Mouse (Mus musculus): ENCODE data around the gene Adcy2. TPM values are rescaled to one million over a fixed set of nuclear protein-coding genes. Genes with fewer than 3 reads are reported as not detected.
A peak's percentile ranks its signal among the peaks of the same experiment; 100 is the strongest.

Gene Adcy2
- polyA plus RNA-seq, 1 experiment from 2014 or later, result 6.7 TPM

DNA sequence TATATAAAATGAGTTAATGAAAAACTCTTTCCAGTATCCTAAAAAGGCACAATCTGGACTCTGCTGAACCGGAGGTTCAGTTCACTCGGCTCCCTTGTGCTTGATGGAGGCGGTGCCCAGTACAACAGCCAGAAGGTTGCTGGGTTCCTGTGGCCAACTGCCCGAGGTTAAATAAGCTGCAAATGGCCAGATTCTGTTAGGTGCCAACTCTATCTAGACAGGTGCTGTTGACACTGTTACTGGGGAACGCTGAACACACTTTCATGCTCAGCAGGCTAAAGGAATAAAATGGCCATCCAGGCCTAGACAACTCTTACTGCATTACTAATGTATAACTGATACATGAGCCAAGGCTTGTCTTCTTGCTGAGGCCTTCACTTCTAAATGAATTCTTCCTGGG is 7.6 kb upstream of the Adcy2 start:
- H3K36me3 ChIP-seq (ENCODE audit: control insufficient read depth, insufficient read depth, low read length), result no peaks in the 10 kb centered on the region
- 79% methylated on average over 5 of the region's 5 CpGs for WGBS
- H3K27me3 ChIP-seq (ENCODE audit: control insufficient read depth, insufficient read depth, low read length), result no peaks in the 10 kb centered on the region
- DNase-seq, result no peak
- H3K4me1 ChIP-seq (ENCODE audit: control insufficient read depth, insufficient read depth, low read length), result no peaks in the 10 kb centered on the region
- H3K9me3 ChIP-seq (ENCODE audit: control insufficient read depth, low read length), result no peaks in the 10 kb centered on the region
- H3K4me2 ChIP-seq (ENCODE audit: low read length), result no peak overlapping the region
- H3K27ac ChIP-seq (replicated peaks; ENCODE audit: low read depth, low read length), result no peak overlapping the region
- no peak for ATAC-seq (ENCODE audit: low FRiP score, low TSS enrichment)
- no peak overlapping the region for H3K9ac ChIP-seq (replicated peaks; ENCODE audit: low read length)
- no peak overlapping the region for H3K4me3 ChIP-seq (replicated peaks; ENCODE audit: low read depth, low read length)

GRCm38 (mm10) chr13:69006091-69006490 is 6.8 kb upstream of the Adcy2 start:
- Histone ChIP-seq H3K9ac (replicated peaks; ENCODE audit: low read length) (no peak overlapping the region), H3K4me2 (ENCODE audit: low read length) (no peak overlapping the region), H3K27me3 (ENCODE audit: control insufficient read depth, insufficient read depth, low read length) (no peaks in the 10 kb centered on the region), H3K4me1 (ENCODE audit: control insufficient read depth, insufficient read depth, low read length) (no peaks in the 10 kb centered on the region), H3K27ac (replicated peaks; ENCODE audit: low read depth, low read length) (no peak overlapping the region), H3K36me3 (ENCODE audit: control insufficient read depth, insufficient read depth, low read length) (no peaks in the 10 kb centered on the region), H3K4me3 (replicated peaks; ENCODE audit: low read depth, low read length) (no peak overlapping the region), H3K9me3 (ENCODE audit: control insufficient read depth, low read length) (no peaks in the 10 kb centered on the region)
- DNase-seq, result no peak
- no peak for ATAC-seq (ENCODE audit: low FRiP score, low TSS enrichment)
- WGBS, result 88% methylated on average over 4 of the region's 4 CpGs

GRCm38 (mm10) chr13:69004406-69004805 is 5.1 kb upstream of the Adcy2 start:
- H3K9me3 ChIP-seq (ENCODE audit: control insufficient read depth, low read length), result no peaks in the 10 kb centered on the region
- H3K36me3 ChIP-seq (ENCODE audit: control insufficient read depth, insufficient read depth, low read length), result no peaks in the 10 kb centered on the region
- DNase-seq (no peak), ATAC-seq (ENCODE audit: low FRiP score, low TSS enrichment) (no peak)
- H3K4me3 ChIP-seq (replicated peaks; ENCODE audit: low read depth, low read length), result no peak overlapping the region
- 75% methylated on average over 4 of the region's 4 CpGs for WGBS
- H3K9ac ChIP-seq (replicated peaks; ENCODE audit: low read length), result no peak overlapping the region
- peaks cover 7% of the 10 kb centered on the region; the same call in 1 of the 2 replicates for H3K27me3 ChIP-seq (ENCODE audit: control insufficient read depth, insufficient read depth, low read length)
- no peaks in the 10 kb centered on the region for H3K4me1 ChIP-seq (ENCODE audit: control insufficient read depth, insufficient read depth, low read length)
- H3K4me2 ChIP-seq (ENCODE audit: low read length), result no peak overlapping the region
- H3K27ac ChIP-seq (replicated peaks; ENCODE audit: low read depth, low read length), result no peak overlapping the region

- no peak overlapping the region for H3K9ac ChIP-seq (replicated peaks; ENCODE audit: low read length)
- ATAC-seq (ENCODE audit: low FRiP score, low TSS enrichment), result no peak
- no peak overlapping the region for H3K4me3 ChIP-seq (replicated peaks; ENCODE audit: low read depth, low read length)
- no peak overlapping the region for H3K4me2 ChIP-seq (ENCODE audit: low read length)
- H3K9me3 ChIP-seq (ENCODE audit: control insufficient read depth, low read length), result no peaks in the 10 kb centered on the region
- 67% methylated on average over 5 of the region's 5 CpGs for WGBS
- H3K36me3 ChIP-seq (ENCODE audit: control insufficient read depth, insufficient read depth, low read length), result no peaks in the 10 kb centered on the region
- H3K4me1 ChIP-seq (ENCODE audit: control insufficient read depth, insufficient read depth, low read length), result peaks cover 10% of the 10 kb centered on the region; the same call in 1 of the 2 replicates
- peaks cover 19% of the 10 kb centered on the region for H3K27me3 ChIP-seq (ENCODE audit: control insufficient read depth, insufficient read depth, low read length)
- H3K27ac ChIP-seq (replicated peaks; ENCODE audit: low read depth, low read length), result no peak overlapping the region
- DNase-seq, result no peak
Observed at GRCm38 (mm10) chr13:69002631-69003030, 3.3 kb upstream of the Adcy2 start.

GRCm38 (mm10) chr13:69002173-69002572 is 2.8 kb upstream of the Adcy2 start:
- H3K4me1 ChIP-seq (ENCODE audit: control insufficient read depth, insufficient read depth, low read length), result peaks cover 14% of the 10 kb centered on the region; the same call in 1 of the 2 replicates
- peaks cover 22% of the 10 kb centered on the region for H3K27me3 ChIP-seq (ENCODE audit: control insufficient read depth, insufficient read depth, low read length)
- H3K9me3 ChIP-seq (ENCODE audit: control insufficient read depth, low read length), result no peaks in the 10 kb centered on the region
- DNase-seq (peak; percentile 90), ATAC-seq (ENCODE audit: low FRiP score, low TSS enrichment) (no peak)
- 25% methylated on average over 4 of the region's 4 CpGs for WGBS
- no peak overlapping the region for H3K9ac ChIP-seq (replicated peaks; ENCODE audit: low read length)
- H3K4me3 ChIP-seq (replicated peaks; ENCODE audit: low read depth, low read length), result no peak overlapping the region
- no peak overlapping the region for H3K4me2 ChIP-seq (ENCODE audit: low read length)
- no peak overlapping the region for H3K27ac ChIP-seq (replicated peaks; ENCODE audit: low read depth, low read length)
- H3K36me3 ChIP-seq (ENCODE audit: control insufficient read depth, insufficient read depth, low read length), result no peaks in the 10 kb centered on the region

DNA sequence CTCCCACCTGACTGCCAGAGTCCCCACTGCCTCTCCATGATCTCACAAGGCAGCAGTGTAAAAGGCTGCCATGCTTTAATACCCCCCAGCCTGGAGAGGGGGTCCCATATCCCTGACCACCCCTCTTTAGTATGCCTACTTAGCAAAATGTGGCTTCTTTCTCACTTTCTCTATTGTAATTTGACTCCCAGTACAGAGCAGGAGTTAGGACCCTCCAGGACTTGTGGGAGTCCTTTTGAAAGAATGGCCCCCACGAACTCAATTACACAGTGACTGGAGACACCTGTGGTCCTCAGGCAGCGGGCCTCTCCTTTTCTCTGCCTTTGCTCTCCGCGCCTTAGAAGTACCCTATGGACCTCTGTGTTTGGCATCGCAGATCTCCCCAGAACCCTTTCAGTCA is 485 bp upstream of the Adcy2 start:
- no peaks in the 10 kb centered on the region for H3K36me3 ChIP-seq (ENCODE audit: control insufficient read depth, insufficient read depth, low read length)
- H3K4me1 ChIP-seq (ENCODE audit: control insufficient read depth, insufficient read depth, low read length), result peaks cover 14% of the 10 kb centered on the region; the same call in 1 of the 2 replicates
- H3K4me2 ChIP-seq (ENCODE audit: low read length), result peak overlapping the region; percentile 95
- 41% methylated on average over 5 of the region's 5 CpGs for WGBS
- H3K27ac ChIP-seq (replicated peaks; ENCODE audit: low read depth, low read length), result no peak overlapping the region
- ATAC-seq (ENCODE audit: low FRiP score, low TSS enrichment), result no peak
- H3K4me3 ChIP-seq (replicated peaks; ENCODE audit: low read depth, low read length), result peak overlapping the region; percentile 55
- H3K9ac ChIP-seq (replicated peaks; ENCODE audit: low read length), result peak overlapping the region; percentile 64
- no peaks in the 10 kb centered on the region for H3K9me3 ChIP-seq (ENCODE audit: control insufficient read depth, low read length)
- no peak for DNase-seq
- peaks cover 27% of the 10 kb centered on the region for H3K27me3 ChIP-seq (ENCODE audit: control insufficient read depth, insufficient read depth, low read length)

DNA sequence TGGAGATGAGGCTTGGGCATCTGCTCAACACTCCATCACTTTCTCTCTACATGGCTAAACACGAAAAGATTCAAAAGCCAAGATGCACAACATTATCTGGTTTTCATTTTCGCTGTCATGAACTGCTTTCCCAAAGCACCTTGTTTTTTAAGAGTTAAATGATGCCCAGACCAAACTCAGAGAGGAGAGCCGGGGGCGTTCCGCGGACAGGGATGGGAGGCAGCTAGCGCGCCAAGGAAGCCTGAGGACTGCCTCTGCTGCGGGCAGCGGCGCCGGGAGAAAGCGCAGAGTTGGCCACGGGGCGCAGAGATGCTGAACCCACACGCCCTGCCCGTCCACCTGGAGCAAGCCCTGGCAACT is 803 bp downstream of the Adcy2 start:
- no peaks in the 10 kb centered on the region for H3K9me3 ChIP-seq (ENCODE audit: control insufficient read depth, low read length)
- H3K4me3 ChIP-seq (replicated peaks; ENCODE audit: low read depth, low read length), result peak overlapping the region; percentile 55
- no peaks in the 10 kb centered on the region for H3K36me3 ChIP-seq (ENCODE audit: control insufficient read depth, insufficient read depth, low read length)
- no peak overlapping the region for H3K27ac ChIP-seq (replicated peaks; ENCODE audit: low read depth, low read length)
- peak; percentile 47 for DNase-seq
- peak; percentile 13; the same call in 1 of the 2 replicates for ATAC-seq (ENCODE audit: low FRiP score, low TSS enrichment)
- peaks cover 14% of the 10 kb centered on the region; the same call in 1 of the 2 replicates for H3K4me1 ChIP-seq (ENCODE audit: control insufficient read depth, insufficient read depth, low read length)
- peaks cover 27% of the 10 kb centered on the region for H3K27me3 ChIP-seq (ENCODE audit: control insufficient read depth, insufficient read depth, low read length)
- H3K9ac ChIP-seq (replicated peaks; ENCODE audit: low read length), result peak overlapping the region; percentile 64
- H3K4me2 ChIP-seq (ENCODE audit: low read length), result peak overlapping the region; percentile 95
- under 1% methylated on average over 17 of the region's 17 CpGs for WGBS

GRCm38 (mm10) chr13:68997821-68998551 is 1.4 kb downstream of the Adcy2 start:
- ATAC-seq (ENCODE audit: low FRiP score, low TSS enrichment), result no peak
- Histone ChIP-seq H3K9ac (replicated peaks; ENCODE audit: low read length) (peak overlapping the region; percentile 64; the same call in 1 of the 2 replicates), H3K27ac (replicated peaks; ENCODE audit: low read depth, low read length) (no peak overlapping the region), H3K4me1 (ENCODE audit: control insufficient read depth, insufficient read depth, low read length) (peaks cover 14% of the 10 kb centered on the region; the same call in 1 of the 2 replicates), H3K27me3 (ENCODE audit: control insufficient read depth, insufficient read depth, low read length) (peaks cover 27% of the 10 kb centered on the region), H3K9me3 (ENCODE audit: control insufficient read depth, low read length) (no peaks in the 10 kb centered on the region), H3K4me3 (replicated peaks; ENCODE audit: low read depth, low read length) (peak overlapping the region; percentile 55), H3K4me2 (ENCODE audit: low read length) (peak overlapping the region; percentile 95), H3K36me3 (ENCODE audit: control insufficient read depth, insufficient read depth, low read length) (no peaks in the 10 kb centered on the region)
- WGBS, result 9% methylated on average over 22 of the region's 22 CpGs
- peak; percentile 51 for DNase-seq

DNA sequence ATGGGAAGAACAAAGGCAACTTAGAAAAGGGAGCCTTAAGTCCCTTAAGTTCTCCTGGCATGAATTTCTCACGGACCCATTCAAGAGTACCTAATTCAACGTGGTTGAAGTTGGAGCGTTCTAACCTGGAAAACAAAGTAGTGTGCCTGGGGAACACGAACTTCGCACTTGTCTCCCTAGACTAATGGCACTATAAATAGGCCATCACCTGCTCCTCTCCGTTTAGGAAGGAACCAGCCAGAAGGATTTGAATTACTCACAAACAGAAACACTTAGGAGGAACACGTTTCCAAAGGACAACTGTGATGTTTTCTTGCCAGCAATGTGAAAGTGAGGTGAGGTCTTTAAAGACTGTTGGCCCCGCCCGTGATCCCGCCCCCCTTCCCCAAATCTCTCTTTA is 2.0 kb downstream of the Adcy2 start:
- H3K27me3 ChIP-seq (ENCODE audit: control insufficient read depth, insufficient read depth, low read length), result peaks cover 27% of the 10 kb centered on the region
- no peak for DNase-seq
- peak overlapping the region; percentile 95 for H3K4me2 ChIP-seq (ENCODE audit: low read length)
- no peaks in the 10 kb centered on the region for H3K36me3 ChIP-seq (ENCODE audit: control insufficient read depth, insufficient read depth, low read length)
- ATAC-seq (ENCODE audit: low FRiP score, low TSS enrichment), result no peak
- WGBS, result 40% methylated on average over 10 of the region's 10 CpGs
- peaks cover 14% of the 10 kb centered on the region; the same call in 1 of the 2 replicates for H3K4me1 ChIP-seq (ENCODE audit: control insufficient read depth, insufficient read depth, low read length)
- peak overlapping the region; percentile 55 for H3K4me3 ChIP-seq (replicated peaks; ENCODE audit: low read depth, low read length)
- H3K9me3 ChIP-seq (ENCODE audit: control insufficient read depth, low read length), result no peaks in the 10 kb centered on the region
- no peak overlapping the region for H3K27ac ChIP-seq (replicated peaks; ENCODE audit: low read depth, low read length)
- H3K9ac ChIP-seq (replicated peaks; ENCODE audit: low read length), result no peak overlapping the region

All from midbrain, embryonic 14.5 days (tissue).